Mouse (Mus musculus) heart, postnatal 0 days (tissue): ENCODE measurements around the gene Entpd1.
"Not testable (repeated sequence)": the region's sequence is repeated elsewhere in the genome, so short reads cannot be mapped to it uniquely, and the experiment has no call there.

Experiments used
- CTCF ChIP-seq: IDR thresholded peaks from 2 replicates; pipeline ENCODE4 v1.5.1; 2016; ENCODE audit warnings: antibody characterized with exemption, control low read depth, low read depth
- EP300 ChIP-seq: IDR thresholded peaks from 2 replicates; pipeline ENCODE4 v1.6.1; 2016; ENCODE audit warnings: antibody characterized with exemption, low read depth

DNA sequence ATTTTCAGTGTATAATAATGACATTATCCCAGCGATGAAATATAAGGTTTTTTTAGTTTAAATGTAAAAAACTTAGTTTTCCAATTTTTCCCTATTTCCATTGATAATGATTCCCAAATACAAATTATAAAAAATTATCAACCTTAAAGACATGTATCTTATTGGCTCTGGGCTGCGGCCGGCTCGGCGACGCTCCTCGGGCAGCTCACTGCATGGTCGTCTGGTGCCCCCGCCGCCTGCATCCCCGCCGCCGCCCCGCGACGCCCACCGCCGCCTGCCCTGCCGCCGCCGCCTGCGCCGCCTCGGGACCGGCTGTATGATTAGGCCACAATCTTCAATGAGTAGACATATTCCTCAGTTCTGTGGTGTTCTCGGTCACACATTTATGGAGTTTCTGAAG is 9.4 kb downstream of the Entpd1 start:
- TF ChIP-seq CTCF, EP300: not testable (repeated sequence)
